Mouse (Mus musculus) midbrain, embryonic 14.5 days (tissue): ENCODE measurements at regions not wholly inside any gene's neighbourhood (a gene's known extent, or its start where the extent isn't known, plus 50 kb on each side); places are given as distances from the start of the nearest gene placed in this dataset.

Experiments
- ATAC-seq: fragments of 200-750 bp; cut with Nextera tagmentation; 2 replicates; pipeline ENCODE4 v1.8.0; 2017; ENCODE audit warnings: moderate number of reproducible peaks, moderate library complexity; ENCODE audit not compliant: low FRiP score, low TSS enrichment
- DNase-seq: peaks from one replicate; pipeline ENCODE4 v3.0.0-alpha.2; 2015
- H3K27ac ChIP-seq: fragments of 300-500 bp; sonication (generic); replicated peaks from 2 replicates; pipeline ENCODE4 v1.5.1; 2014; ENCODE audit warnings: mild to moderate bottlenecking, low read depth, low read length, moderate library complexity
- H3K27me3 ChIP-seq: fragments of 300-500 bp; sonication (generic); 2 replicates; pipeline ENCODE4 v1.6.1; 2014; ENCODE audit warnings: low read length, control low read depth, mixed read lengths; ENCODE audit not compliant: control insufficient read depth, insufficient read depth
- H3K36me3 ChIP-seq: fragments of 300-500 bp; sonication (generic); 2 replicates; pipeline ENCODE4 v1.6.1; 2014; ENCODE audit warnings: low read length, control low read depth; ENCODE audit not compliant: control insufficient read depth, insufficient read depth
- H3K4me1 ChIP-seq: fragments of 300-500 bp; sonication (generic); 2 replicates; pipeline ENCODE4 v1.6.1; 2014; ENCODE audit warnings: mild to moderate bottlenecking, antibody characterized with exemption, low read length, control low read depth; ENCODE audit not compliant: control insufficient read depth, insufficient read depth
- H3K4me2 ChIP-seq: fragments of 300-500 bp; sonication (generic); 2 replicates; pipeline ENCODE4 v1.6.1; 2014; ENCODE audit warnings: mild to moderate bottlenecking, low read length, moderate library complexity
- H3K4me3 ChIP-seq: fragments of 300-500 bp; sonication (generic); replicated peaks from 2 replicates; pipeline ENCODE4 v1.5.1; 2014; ENCODE audit warnings: low read depth, low read length
- H3K9ac ChIP-seq: fragments of 300-500 bp; sonication (generic); replicated peaks from 2 replicates; pipeline ENCODE4 v1.6.1; 2014; ENCODE audit warnings: mild to moderate bottlenecking, low read length, moderate library complexity
- H3K9me3 ChIP-seq: fragments of 300-500 bp; sonication (generic); 2 replicates; pipeline ENCODE4 v1.6.1; 2016; ENCODE audit warnings: low read length, control low read depth, mixed read lengths; ENCODE audit not compliant: control insufficient read depth
- WGBS: fragments of 180-500 bp; shearing (Covaris S2); extraction: QIAGEN DNeasy Blood & Tissue Kit; methylation state at CpG from one replicate; pipeline ENCODE4 v1.1.7; 2014; 5-methylcytosine and 5-hydroxymethylcytosine counted together

- Histone ChIP-seq H3K9me3 (peaks cover 9% of the 10 kb centered on the region), H3K4me2 (no peak overlapping the region), H3K36me3 (no peaks in the 10 kb centered on the region), H3K4me1 (no peaks in the 10 kb centered on the region), H3K4me3 (no peak overlapping the region), H3K27ac (no peak overlapping the region), H3K27me3 (no peaks in the 10 kb centered on the region), H3K9ac (no peak overlapping the region)
- no peak for DNase-seq
- WGBS: 89% methylated on average over 4 of the region's 4 CpGs
- ATAC-seq: no peak
Observed at GRCm38 (mm10) chr10:17387296-17387695, 335.7 kb upstream of the Cited2 start.

- no peaks in the 10 kb centered on the region for H3K27me3 ChIP-seq
- no peak overlapping the region for H3K4me3 ChIP-seq
- H3K9me3 ChIP-seq: peaks cover 9% of the 10 kb centered on the region
- H3K4me1 ChIP-seq: no peaks in the 10 kb centered on the region
- no peak overlapping the region for H3K9ac ChIP-seq
- no peak overlapping the region for H3K27ac ChIP-seq
- WGBS: 83% methylated on average over 8 of the region's 8 CpGs
- no peak overlapping the region for H3K4me2 ChIP-seq
- DNase-seq (peak; percentile 3), ATAC-seq (no peak)
- H3K36me3 ChIP-seq: no peaks in the 10 kb centered on the region
Observed at GRCm38 (mm10) chr10:17395495-17396224, 327.4 kb upstream of the Cited2 start.

- Histone ChIP-seq H3K9ac (no peak overlapping the region), H3K27ac (no peak overlapping the region), H3K4me1 (no peaks in the 10 kb centered on the region), H3K27me3 (no peaks in the 10 kb centered on the region), H3K4me2 (no peak overlapping the region), H3K36me3 (no peaks in the 10 kb centered on the region), H3K9me3 (no peaks in the 10 kb centered on the region), H3K4me3 (no peak overlapping the region)
- DNase-seq (no peak), ATAC-seq (no peak)
Observed at GRCm38 (mm10) chr10:17403899-17404298, 319.1 kb upstream of the Cited2 start.

GRCm38 (mm10) chr10:17407854-17408606 lies 315.0 kb upstream of the Cited2 start:
- no peak overlapping the region for H3K27ac ChIP-seq
- no peaks in the 10 kb centered on the region for H3K27me3 ChIP-seq
- no peak overlapping the region for H3K9ac ChIP-seq
- ATAC-seq (no peak), DNase-seq (no peak)
- WGBS: 67% methylated on average over 2 of the region's 2 CpGs
- H3K4me2 ChIP-seq: no peak overlapping the region
- H3K4me1 ChIP-seq: no peaks in the 10 kb centered on the region
- no peak overlapping the region for H3K4me3 ChIP-seq
- no peaks in the 10 kb centered on the region for H3K9me3 ChIP-seq
- no peaks in the 10 kb centered on the region for H3K36me3 ChIP-seq

GRCm38 (mm10) chr10:17408781-17409180 lies 314.2 kb upstream of the Cited2 start:
- H3K27me3 ChIP-seq: no peaks in the 10 kb centered on the region
- no peak overlapping the region for H3K27ac ChIP-seq
- H3K36me3 ChIP-seq: no peaks in the 10 kb centered on the region
- ATAC-seq: no peak
- no peak overlapping the region for H3K4me3 ChIP-seq
- no peak overlapping the region for H3K9ac ChIP-seq
- H3K4me2 ChIP-seq: no peak overlapping the region
- WGBS: 89% methylated on average over 1 of the region's 1 CpGs
- no peaks in the 10 kb centered on the region for H3K9me3 ChIP-seq
- H3K4me1 ChIP-seq: no peaks in the 10 kb centered on the region
- no peak for DNase-seq

- no peak overlapping the region for H3K4me3 ChIP-seq
- H3K27me3 ChIP-seq: no peaks in the 10 kb centered on the region
- H3K36me3 ChIP-seq: no peaks in the 10 kb centered on the region
- no peak overlapping the region for H3K27ac ChIP-seq
- no peak overlapping the region for H3K4me2 ChIP-seq
- 45% methylated on average over 4 of the region's 4 CpGs for WGBS
- DNase-seq: no peak
- no peaks in the 10 kb centered on the region for H3K9me3 ChIP-seq
- ATAC-seq: no peak
- H3K4me1 ChIP-seq: no peaks in the 10 kb centered on the region
- H3K9ac ChIP-seq: no peak overlapping the region
Observed at GRCm38 (mm10) chr10:17411300-17411987, 311.6 kb upstream of the Cited2 start.

GRCm38 (mm10) chr10:17415112-17415511 lies 307.9 kb upstream of the Cited2 start:
- H3K9ac ChIP-seq: no peak overlapping the region
- no peak overlapping the region for H3K4me2 ChIP-seq
- no peaks in the 10 kb centered on the region for H3K27me3 ChIP-seq
- H3K9me3 ChIP-seq: no peaks in the 10 kb centered on the region
- H3K36me3 ChIP-seq: no peaks in the 10 kb centered on the region
- no peaks in the 10 kb centered on the region for H3K4me1 ChIP-seq
- no peak for ATAC-seq
- WGBS: 79% methylated on average over 3 of the region's 3 CpGs
- no peak overlapping the region for H3K27ac ChIP-seq
- H3K4me3 ChIP-seq: no peak overlapping the region
- no peak for DNase-seq

- Histone ChIP-seq H3K36me3 (no peaks in the 10 kb centered on the region), H3K4me2 (no peak overlapping the region), H3K27me3 (no peaks in the 10 kb centered on the region), H3K9ac (no peak overlapping the region), H3K4me3 (no peak overlapping the region), H3K4me1 (no peaks in the 10 kb centered on the region), H3K9me3 (no peaks in the 10 kb centered on the region), H3K27ac (no peak overlapping the region)
- ATAC-seq (no peak), DNase-seq (no peak)
- WGBS: 74% methylated on average over 1 of the region's 1 CpGs
Observed at GRCm38 (mm10) chr10:17416121-17416520, 306.9 kb upstream of the Cited2 start.
